Mouse (Mus musculus): ENCODE measurements around the gene Gm21974. TPM values are rescaled to one million over a fixed set of nuclear protein-coding genes. Genes with fewer than 3 reads are reported as not detected.
A peak's percentile ranks its signal among the peaks of the same experiment; 100 is the strongest.
"Not testable (repeated sequence)": the region's sequence is repeated elsewhere in the genome, so short reads cannot be mapped to it uniquely, and the experiment has no call there.

The Gm21974 gene
- polyA plus RNA-seq (2015; fragmentation: Nextera tagmentation; extraction: Ambion mirVana), result not detected in 2 replicates

- Histone ChIP-seq H3K4me2 (ENCODE audit: low read depth, low read length) (peak within 1 kb of the TSS; percentile 92), H3K36me3 (ENCODE audit: control insufficient read depth, insufficient read depth, low read length) (no peaks in the 10 kb centered on the region; the same call in 1 of the 2 replicates), H3K4me1 (replicated peaks; ENCODE audit: control insufficient read depth, insufficient read depth, low read length) (peaks cover 8% of the 10 kb centered on the region), H3K4me3 (ENCODE audit: low read length) (peak within 1 kb of the TSS; percentile 61), H3K9ac (ENCODE audit: low read length) (peak within 1 kb of the TSS; percentile 69), H3K27me3 (ENCODE audit: control insufficient read depth, insufficient read depth, low read depth, low read length) (no peaks in the 10 kb centered on the region), H3K27ac (ENCODE audit: low read length) (peak within 1 kb of the TSS; percentile 79), H3K9me3 (ENCODE audit: control insufficient read depth, low read length) (no peaks in the 10 kb centered on the region)
- under 1% methylated on average over 26 of the region's 26 CpGs for WGBS
- ATAC-seq (ENCODE audit: low read depth), result peak; percentile 99
Measured at GRCm38 (mm10) chr7:127895442-127895841, at the start of gene Gm21974, which contains the start of gene Vkorc1. Gene Gm21974, minus strand, starts transcription at chr7:127895454. Gene Vkorc1, minus strand, starts transcription at chr7:127895617.

GRCm38 (mm10) chr7:127944614-127945013 is 49.4 kb upstream of the Gm21974 start:
- Histone ChIP-seq H3K36me3 (ENCODE audit: control insufficient read depth, insufficient read depth, low read length) (no peaks in the 10 kb centered on the region), H3K4me1 (replicated peaks; ENCODE audit: control insufficient read depth, insufficient read depth, low read length) (no peaks in the 10 kb centered on the region), H3K4me3 (ENCODE audit: low read length) (peak overlapping the region; percentile 26; the same call in 1 of the 2 replicates), H3K9ac (ENCODE audit: low read length) (peak overlapping the region; percentile 33; the same call in 1 of the 2 replicates), H3K4me2 (ENCODE audit: low read depth, low read length) (peak overlapping the region; percentile 42), H3K27me3 (ENCODE audit: control insufficient read depth, insufficient read depth, low read depth, low read length) (peaks cover 18% of the 10 kb centered on the region; the same call in 1 of the 2 replicates), H3K27ac (ENCODE audit: low read length) (no peak overlapping the region), H3K9me3 (ENCODE audit: control insufficient read depth, low read length) (no peaks in the 10 kb centered on the region)
- ATAC-seq (ENCODE audit: low read depth), result peak; percentile 74
- 8% methylated on average over 23 of the region's 23 CpGs for WGBS

GRCm38 (mm10) chr7:127942097-127942496 is 46.8 kb upstream of the Gm21974 start:
- not testable (repeated sequence) for H3K4me2 ChIP-seq (ENCODE audit: low read depth, low read length); H3K9ac ChIP-seq (ENCODE audit: low read length); H3K4me1 ChIP-seq (replicated peaks; ENCODE audit: control insufficient read depth, insufficient read depth, low read length); H3K9me3 ChIP-seq (ENCODE audit: control insufficient read depth, low read length); H3K27ac ChIP-seq (ENCODE audit: low read length); H3K4me3 ChIP-seq (ENCODE audit: low read length); ATAC-seq (ENCODE audit: low read depth); H3K36me3 ChIP-seq (ENCODE audit: control insufficient read depth, insufficient read depth, low read length)
- 56% methylated on average over 2 of the region's 2 CpGs for WGBS
- peaks cover 18% of the 10 kb centered on the region; the same call in 1 of the 2 replicates for H3K27me3 ChIP-seq (ENCODE audit: control insufficient read depth, insufficient read depth, low read depth, low read length)

- H3K9ac ChIP-seq (ENCODE audit: low read length), result peak overlapping the region; percentile 90
- 49% methylated on average over 18 of the region's 18 CpGs for WGBS
- H3K4me2 ChIP-seq (ENCODE audit: low read depth, low read length), result peak overlapping the region; percentile 99
- H3K4me3 ChIP-seq (ENCODE audit: low read length), result peak overlapping the region; percentile 82
- H3K36me3 ChIP-seq (ENCODE audit: control insufficient read depth, insufficient read depth, low read length), result no peaks in the 10 kb centered on the region
- no peaks in the 10 kb centered on the region for H3K27me3 ChIP-seq (ENCODE audit: control insufficient read depth, insufficient read depth, low read depth, low read length)
- ATAC-seq (ENCODE audit: low read depth), result no peak
- no peak overlapping the region; the same call in 1 of the 2 replicates for H3K27ac ChIP-seq (ENCODE audit: low read length)
- H3K9me3 ChIP-seq (ENCODE audit: control insufficient read depth, low read length), result no peaks in the 10 kb centered on the region
- peaks cover 35% of the 10 kb centered on the region for H3K4me1 ChIP-seq (replicated peaks; ENCODE audit: control insufficient read depth, insufficient read depth, low read length)
Measured at GRCm38 (mm10) chr7:127936216-127936884, 41.1 kb upstream of the Gm21974 start.

GRCm38 (mm10) chr7:127935748-127936159 is 40.5 kb upstream of the Gm21974 start:
- no peaks in the 10 kb centered on the region for H3K36me3 ChIP-seq (ENCODE audit: control insufficient read depth, insufficient read depth, low read length)
- peak overlapping the region; percentile 82 for H3K4me3 ChIP-seq (ENCODE audit: low read length)
- peak; percentile 27 for ATAC-seq (ENCODE audit: low read depth)
- under 1% methylated on average over 32 of the region's 38 CpGs for WGBS
- no peaks in the 10 kb centered on the region for H3K27me3 ChIP-seq (ENCODE audit: control insufficient read depth, insufficient read depth, low read depth, low read length)
- peaks cover 39% of the 10 kb centered on the region for H3K4me1 ChIP-seq (replicated peaks; ENCODE audit: control insufficient read depth, insufficient read depth, low read length)
- peak overlapping the region; percentile 99 for H3K4me2 ChIP-seq (ENCODE audit: low read depth, low read length)
- no peaks in the 10 kb centered on the region for H3K9me3 ChIP-seq (ENCODE audit: control insufficient read depth, low read length)
- peak overlapping the region; percentile 90 for H3K9ac ChIP-seq (ENCODE audit: low read length)
- H3K27ac ChIP-seq (ENCODE audit: low read length), result peak overlapping the region; percentile 75

GRCm38 (mm10) chr7:127935028-127935722 is 39.9 kb upstream of the Gm21974 start:
- peaks cover 39% of the 10 kb centered on the region for H3K4me1 ChIP-seq (replicated peaks; ENCODE audit: control insufficient read depth, insufficient read depth, low read length)

GRCm38 (mm10) chr7:127934075-127934474 is 38.8 kb upstream of the Gm21974 start:
- 79% methylated on average over 5 of the region's 5 CpGs for WGBS
- Histone ChIP-seq H3K27ac (ENCODE audit: low read length) (peak overlapping the region; percentile 95; the same call in 1 of the 2 replicates), H3K4me2 (ENCODE audit: low read depth, low read length) (no peak overlapping the region), H3K4me3 (ENCODE audit: low read length) (no peak overlapping the region), H3K36me3 (ENCODE audit: control insufficient read depth, insufficient read depth, low read length) (no peaks in the 10 kb centered on the region), H3K9ac (ENCODE audit: low read length) (peak overlapping the region; percentile 39), H3K4me1 (replicated peaks; ENCODE audit: control insufficient read depth, insufficient read depth, low read length) (peaks cover 39% of the 10 kb centered on the region), H3K27me3 (ENCODE audit: control insufficient read depth, insufficient read depth, low read depth, low read length) (no peaks in the 10 kb centered on the region), H3K9me3 (ENCODE audit: control insufficient read depth, low read length) (no peaks in the 10 kb centered on the region)
- no peak for ATAC-seq (ENCODE audit: low read depth)

More at GRCm38 (mm10) chr7:127935028-127935722, 39.9 kb upstream of the Gm21974 start:
- peak overlapping the region; percentile 77 for H3K27ac ChIP-seq (ENCODE audit: low read length)
- H3K4me2 ChIP-seq (ENCODE audit: low read depth, low read length), result peak overlapping the region; percentile 99
- WGBS, result 5% methylated on average over 32 of the region's 32 CpGs
- peak; percentile 93 for ATAC-seq (ENCODE audit: low read depth)
- H3K9ac ChIP-seq (ENCODE audit: low read length), result peak overlapping the region; percentile 90
- H3K9me3 ChIP-seq (ENCODE audit: control insufficient read depth, low read length), result no peaks in the 10 kb centered on the region
- H3K27me3 ChIP-seq (ENCODE audit: control insufficient read depth, insufficient read depth, low read depth, low read length), result no peaks in the 10 kb centered on the region
- H3K36me3 ChIP-seq (ENCODE audit: control insufficient read depth, insufficient read depth, low read length), result no peaks in the 10 kb centered on the region
- H3K4me3 ChIP-seq (ENCODE audit: low read length), result peak overlapping the region; percentile 82

- Histone ChIP-seq H3K36me3 (ENCODE audit: control insufficient read depth, insufficient read depth, low read length) (no peaks in the 10 kb centered on the region; the same call in 1 of the 2 replicates), H3K9me3 (ENCODE audit: control insufficient read depth, low read length) (no peaks in the 10 kb centered on the region), H3K4me3 (ENCODE audit: low read length) (peak overlapping the region; percentile 9; the same call in 1 of the 2 replicates), H3K4me1 (replicated peaks; ENCODE audit: control insufficient read depth, insufficient read depth, low read length) (peaks cover 39% of the 10 kb centered on the region), H3K27ac (ENCODE audit: low read length) (peak overlapping the region; percentile 95), H3K27me3 (ENCODE audit: control insufficient read depth, insufficient read depth, low read depth, low read length) (no peaks in the 10 kb centered on the region), H3K9ac (ENCODE audit: low read length) (peak overlapping the region; percentile 52), H3K4me2 (ENCODE audit: low read depth, low read length) (peak overlapping the region; percentile 42)
- ATAC-seq (ENCODE audit: low read depth), result peak; percentile 34
- 16% methylated on average over 13 of the region's 13 CpGs for WGBS
Measured at GRCm38 (mm10) chr7:127932273-127933031, 37.2 kb upstream of the Gm21974 start.

All from lung, embryonic 16.5 days (tissue).